Mouse (Mus musculus) liver, embryonic 16.5 days (tissue): Measurements from ENCODE around the gene Rnf24. TPM values are rescaled to one million over a fixed set of nuclear protein-coding genes. Genes with fewer than 3 reads are reported as not detected.
"Not testable (repeated sequence)": the region's sequence is repeated elsewhere in the genome, so short reads cannot be mapped to it uniquely, and the experiment has no call there.

Experiments
- ATAC-seq: fragments of 200-750 bp; cut with Nextera tagmentation; 2 replicates; pipeline ENCODE4 v1.8.0; 2017; ENCODE audit warnings: low read depth, mild to moderate bottlenecking, moderate number of reproducible peaks, moderate library complexity
- H3K27ac ChIP-seq: fragments of 300-500 bp; sonication (generic); 2 replicates; pipeline ENCODE4 v1.5.1; 2014; ENCODE audit warnings: mild to moderate bottlenecking, low read length
- H3K27me3 ChIP-seq: fragments of 300-500 bp; sonication (generic); 2 replicates; pipeline ENCODE4 v1.6.1; 2014; ENCODE audit warnings: low read depth, low read length, mixed read lengths; ENCODE audit not compliant: control insufficient read depth, insufficient read depth
- H3K36me3 ChIP-seq: fragments of 300-500 bp; sonication (generic); 2 replicates; pipeline ENCODE4 v1.6.1; 2014; ENCODE audit warnings: mild to moderate bottlenecking; ENCODE audit not compliant: control insufficient read depth, insufficient read depth
- H3K4me1 ChIP-seq: fragments of 300-500 bp; sonication (generic); 2 replicates; pipeline ENCODE4 v1.6.1; 2014; ENCODE audit warnings: low read depth, low read length, mixed read lengths; ENCODE audit not compliant: control insufficient read depth
- H3K4me2 ChIP-seq: fragments of 300-500 bp; sonication (generic); 2 replicates; pipeline ENCODE4 v1.6.1; 2014; ENCODE audit warnings: low read depth, low read length, mixed read lengths
- H3K4me3 ChIP-seq: fragments of 300-500 bp; sonication (generic); 2 replicates; pipeline ENCODE4 v1.5.1; 2014; ENCODE audit warnings: low read depth, mild to moderate bottlenecking, low read length
- H3K9ac ChIP-seq: fragments of 300-500 bp; sonication (generic); 2 replicates; pipeline ENCODE4 v1.6.1; 2014; ENCODE audit warnings: low read depth, low read length
- H3K9me3 ChIP-seq: fragments of 300-500 bp; sonication (generic); replicated peaks from 2 replicates; pipeline ENCODE4 v1.6.1; 2016; ENCODE audit warnings: low read length; ENCODE audit not compliant: control insufficient read depth
- WGBS: fragments of 180-500 bp; shearing (Covaris S2); extraction: QIAGEN DNeasy Blood & Tissue Kit; methylation state at CpG from one replicate; pipeline ENCODE4 v1.1.7; 2014; ENCODE audit not compliant: insufficient replicate concordance; 5-methylcytosine and 5-hydroxymethylcytosine counted together
- polyA plus RNA-seq: library from polyadenylated mRNA; unstranded; fragments of >200 nt; fragmentation: Nextera tagmentation; extraction: Ambion mirVana; gene quantifications from 2 replicates; pipeline ENCODE4 v1.2.1, GENCODE M21; 2015

Gene Rnf24
- polyA plus RNA-seq, 1 experiment from 2014 or later: 0.46 TPM

- no peaks in the 10 kb centered on the region for H3K4me1 ChIP-seq
- no peak overlapping the region for H3K27ac ChIP-seq
- no peak overlapping the region for H3K9ac ChIP-seq
- 71% methylated on average over 2 of the region's 2 CpGs for WGBS
- no peak overlapping the region for H3K4me3 ChIP-seq
- H3K9me3 ChIP-seq: no peaks in the 10 kb centered on the region
- H3K27me3 ChIP-seq: no peaks in the 10 kb centered on the region
- peaks cover 28% of the 10 kb centered on the region for H3K36me3 ChIP-seq
- no peak overlapping the region for H3K4me2 ChIP-seq
- no peak for ATAC-seq
Measured at GRCm38 (mm10) chr2:131300485-131300884, 52.2 kb downstream of the Rnf24 start.

- not testable (repeated sequence) for H3K27ac ChIP-seq, ATAC-seq, H3K4me3 ChIP-seq, H3K27me3 ChIP-seq, H3K9ac ChIP-seq, H3K9me3 ChIP-seq, H3K4me2 ChIP-seq, H3K4me1 ChIP-seq
- H3K36me3 ChIP-seq: peaks cover 38% of the 10 kb centered on the region
- 85% methylated on average over 7 of the region's 7 CpGs for WGBS
Measured at GRCm38 (mm10) chr2:131298674-131299073, 54.0 kb downstream of the Rnf24 start.

GRCm38 (mm10) chr2:131296746-131297261 is 55.9 kb downstream of the Rnf24 start:
- no peak overlapping the region for H3K9ac ChIP-seq
- no peaks in the 10 kb centered on the region for H3K9me3 ChIP-seq
- ATAC-seq: no peak
- no peak overlapping the region for H3K4me3 ChIP-seq
- H3K4me1 ChIP-seq: no peaks in the 10 kb centered on the region
- H3K4me2 ChIP-seq: no peak overlapping the region
- H3K27ac ChIP-seq: no peak overlapping the region
- peaks cover 53% of the 10 kb centered on the region for H3K36me3 ChIP-seq
- WGBS: 83% methylated on average over 2 of the region's 2 CpGs
- H3K27me3 ChIP-seq: no peaks in the 10 kb centered on the region

GRCm38 (mm10) chr2:131290669-131291068 is 62.0 kb downstream of the Rnf24 start:
- Histone ChIP-seq H3K4me3 (no peak overlapping the region), H3K27ac (no peak overlapping the region), H3K4me1 (no peaks in the 10 kb centered on the region), H3K4me2 (no peak overlapping the region), H3K9me3 (no peaks in the 10 kb centered on the region), H3K9ac (no peak overlapping the region), H3K36me3 (peaks cover 62% of the 10 kb centered on the region), H3K27me3 (no peaks in the 10 kb centered on the region)
- no peak for ATAC-seq

- no peak for ATAC-seq
- H3K36me3 ChIP-seq: peaks cover 42% of the 10 kb centered on the region
- H3K9me3 ChIP-seq: no peaks in the 10 kb centered on the region
- no peaks in the 10 kb centered on the region for H3K4me1 ChIP-seq
- no peak overlapping the region for H3K4me2 ChIP-seq
- no peak overlapping the region for H3K4me3 ChIP-seq
- 93% methylated on average over 1 of the region's 1 CpGs for WGBS
- H3K9ac ChIP-seq: no peak overlapping the region
- H3K27me3 ChIP-seq: no peaks in the 10 kb centered on the region
- H3K27ac ChIP-seq: no peak overlapping the region
Measured at GRCm38 (mm10) chr2:131286276-131286675, 66.4 kb downstream of the Rnf24 start.

- no peak for ATAC-seq
- WGBS: 76% methylated on average over 1 of the region's 1 CpGs
- H3K4me3 ChIP-seq: no peak overlapping the region
- no peaks in the 10 kb centered on the region for H3K4me1 ChIP-seq
- no peaks in the 10 kb centered on the region for H3K27me3 ChIP-seq
- no peak overlapping the region for H3K27ac ChIP-seq
- no peak overlapping the region for H3K4me2 ChIP-seq
- H3K9ac ChIP-seq: no peak overlapping the region
- no peaks in the 10 kb centered on the region for H3K9me3 ChIP-seq
- H3K36me3 ChIP-seq: peaks cover 29% of the 10 kb centered on the region
Measured at GRCm38 (mm10) chr2:131281596-131281995, 71.1 kb downstream of the Rnf24 start.

- Histone ChIP-seq H3K27ac (no peak overlapping the region), H3K27me3 (no peaks in the 10 kb centered on the region), H3K9ac (no peak overlapping the region), H3K36me3 (peaks cover 41% of the 10 kb centered on the region), H3K4me2 (no peak overlapping the region), H3K9me3 (no peaks in the 10 kb centered on the region), H3K4me1 (no peaks in the 10 kb centered on the region), H3K4me3 (no peak overlapping the region)
- no peak for ATAC-seq
- 78% methylated on average over 5 of the region's 5 CpGs for WGBS
Measured at GRCm38 (mm10) chr2:131276722-131277121, 76.0 kb downstream of the Rnf24 start.

GRCm38 (mm10) chr2:131275493-131275892 is 77.2 kb downstream of the Rnf24 start:
- WGBS: 96% methylated on average over 3 of the region's 3 CpGs
- Histone ChIP-seq H3K27ac (no peak overlapping the region), H3K4me3 (no peak overlapping the region), H3K9ac (no peak overlapping the region), H3K27me3 (no peaks in the 10 kb centered on the region), H3K9me3 (no peaks in the 10 kb centered on the region), H3K4me2 (no peak overlapping the region), H3K4me1 (no peaks in the 10 kb centered on the region), H3K36me3 (peaks cover 36% of the 10 kb centered on the region)
- ATAC-seq: no peak

- Histone ChIP-seq H3K9ac (peak overlapping the region; percentile 14; the same call in 1 of the 2 replicates), H3K27me3 (no peaks in the 10 kb centered on the region), H3K4me1 (peaks cover 34% of the 10 kb centered on the region), H3K4me3 (no peak overlapping the region), H3K27ac (no peak overlapping the region), H3K36me3 (0 out of 2 replicates have a peak, but pooled peaks cover 2% of the 10 kb centered on the region), H3K9me3 (no peaks in the 10 kb centered on the region), H3K4me2 (peak overlapping the region; percentile 70; the same call in 1 of the 2 replicates)
- ATAC-seq: no peak
- 89% methylated on average over 2 of the region's 2 CpGs for WGBS
Measured at GRCm38 (mm10) chr2:131265056-131265455, 87.6 kb downstream of the Rnf24 start.
